Mouse (Mus musculus): ENCODE data around the gene Cmip.

GRCm38 (mm10) chr8:117431554-117431953 is 174.7 kb downstream of the Cmip start:
- TF ChIP-seq CTCF (conservative IDR thresholded peaks at IDR 0.05; ENCODE audit: insufficient read depth, insufficient read length, low read depth, low read length), result no peak
- no peak for TF ChIP-seq POLR2A (IDR thresholded peaks at IDR 0.05; ENCODE audit: low read depth, low read length)
